Comparison of ENCODE assay signal across 9 mouse cellular contexts in the genomic region with DNA sequence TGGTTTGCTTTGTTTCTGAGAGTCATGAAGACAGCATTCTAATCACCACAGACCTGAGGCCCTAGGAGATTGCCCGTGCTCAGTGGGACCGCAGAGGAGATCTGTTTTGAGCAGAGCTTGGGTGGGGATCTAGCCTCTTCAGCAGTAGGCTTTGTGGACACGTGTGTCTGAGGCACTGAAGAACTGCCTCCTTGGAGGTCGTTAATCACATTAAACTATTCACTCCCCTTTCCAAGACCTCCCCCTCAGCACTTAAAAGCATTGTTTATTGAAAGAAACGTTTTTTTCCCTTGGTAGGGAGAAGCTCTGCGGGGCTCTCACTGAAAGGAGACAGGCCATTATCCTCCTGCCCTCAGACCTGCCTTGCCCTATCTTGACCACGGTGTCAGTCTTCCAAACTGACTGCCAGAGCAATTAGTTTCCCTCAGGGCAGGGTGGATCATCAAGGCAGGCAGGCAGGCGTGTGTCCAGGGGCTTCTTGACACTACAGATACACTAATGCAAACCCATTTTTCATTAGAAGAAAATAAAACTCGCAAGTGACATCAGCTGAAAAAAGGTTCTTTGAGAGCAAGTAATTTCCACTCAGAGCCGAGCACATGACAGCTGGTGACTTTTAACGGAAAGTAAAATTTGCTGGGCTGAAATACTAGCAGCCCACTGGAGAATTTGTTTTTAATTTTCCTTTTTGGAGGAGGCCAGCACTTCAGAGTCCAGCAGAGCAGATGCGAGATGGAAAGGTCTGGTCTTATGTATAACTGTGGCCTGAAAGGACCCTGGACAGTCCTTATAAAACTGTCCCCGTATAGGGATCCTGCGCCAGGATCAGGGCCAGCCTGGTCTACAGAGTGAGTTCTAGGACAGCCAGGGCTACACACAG. TPM values are rescaled to one million over a fixed set of nuclear protein-coding genes. Genes with fewer than 3 reads are reported as not detected.
A peak's percentile ranks its signal among the peaks of the same experiment; 100 is the strongest.
DNase-seq lines count a peak whose midpoint lies in the region; ATAC-seq and TF ChIP-seq lines count a peak whose summit lies in the region.
"Had no signal": no experiment of that assay in that cellular context is flagged by ENCODE, and none has a peak within 500 bp of the region (broad histone marks: within the 10 kb centered on the region; RNA-seq: fewer than 3 reads in every experiment).

No protein-coding gene starts in this region.

- WGBS in forebrain, embryonic 11.5 days = 30% methylated on average over 14 of the region's 14 CpGs
- WGBS in forebrain, embryonic 13.5 days = 27% methylated on average over 14 of the region's 14 CpGs
- 28% methylated on average over 14 of the region's 14 CpGs for WGBS in midbrain, embryonic 10.5 days
- 31% methylated on average over 14 of the region's 14 CpGs for WGBS in midbrain, postnatal 0 days
- WGBS in limb, embryonic 13.5 days = 17% methylated on average over 14 of the region's 14 CpGs

- no peaks in the 10 kb centered on the region for H3K27me3 ChIP-seq in forebrain, embryonic 11.5 days (ENCODE audit: control insufficient read depth, insufficient read depth, low read length)
- no peaks in the 10 kb centered on the region; the same call in 1 of the 2 replicates for H3K27me3 ChIP-seq in forebrain, embryonic 13.5 days
- H3K27me3 ChIP-seq in midbrain, embryonic 10.5 days (ENCODE audit: low read depth, poor library complexity, severe bottlenecking) = peaks cover 85% of the 10 kb centered on the region
- H3K27me3 ChIP-seq in midbrain, postnatal 0 days (ENCODE audit: insufficient read depth, low read length) = no peaks in the 10 kb centered on the region
- no peaks in the 10 kb centered on the region for H3K27me3 ChIP-seq in limb, embryonic 13.5 days
- H3K27me3 ChIP-seq: liver, embryonic 15.5 days had no signal

- no peak for TF ChIP-seq CTCF in midbrain, postnatal 0 days (IDR thresholded peaks at IDR 0.05)

- no peak overlapping the region for H3K4me2 ChIP-seq in forebrain, embryonic 11.5 days (ENCODE audit: low read depth, low read length, severe bottlenecking)
- no peak overlapping the region for H3K4me2 ChIP-seq in forebrain, embryonic 13.5 days
- H3K4me2 ChIP-seq in midbrain, postnatal 0 days (ENCODE audit: low read depth, low read length, poor library complexity, severe bottlenecking) = no peak overlapping the region
- 0 out of 2 replicates have a peak overlapping the region, but pooled peaks have one; percentile 17 for H3K4me2 ChIP-seq in limb, embryonic 13.5 days (replicated peaks)
- H3K4me2 ChIP-seq: liver, embryonic 15.5 days had no signal

- H3K9ac ChIP-seq in forebrain, embryonic 11.5 days (ENCODE audit: low read length) = no peak overlapping the region
- H3K9ac ChIP-seq in forebrain, embryonic 13.5 days = no peak overlapping the region
- H3K9ac ChIP-seq in midbrain, postnatal 0 days (replicated peaks; ENCODE audit: low read length, poor library complexity, severe bottlenecking) = no peak overlapping the region
- no peak overlapping the region for H3K9ac ChIP-seq in limb, embryonic 13.5 days
- H3K9ac ChIP-seq: liver, embryonic 15.5 days had no signal

- no peaks in the 10 kb centered on the region for H3K9me3 ChIP-seq in forebrain, embryonic 11.5 days (ENCODE audit: control insufficient read depth, low read length)
- H3K9me3 ChIP-seq in forebrain, embryonic 13.5 days (replicated peaks) = no peaks in the 10 kb centered on the region
- no peaks in the 10 kb centered on the region for H3K9me3 ChIP-seq in midbrain, embryonic 10.5 days (replicated peaks)
- no peaks in the 10 kb centered on the region for H3K9me3 ChIP-seq in midbrain, postnatal 0 days (ENCODE audit: low read length)
- H3K9me3 ChIP-seq in limb, embryonic 13.5 days = no peaks in the 10 kb centered on the region
- H3K9me3 ChIP-seq: liver, embryonic 15.5 days had no signal

- no peak for DNase-seq in forebrain, embryonic 11.5 days (ENCODE audit: low spot score)
- DNase-seq in midbrain, embryonic 10.5 days (ENCODE audit: low spot score) = peak; percentile 51
- no peak for DNase-seq in midbrain, postnatal 0 days (ENCODE audit: low spot score)
- DNase-seq in yolk sac, embryonic 10.5 days (ENCODE audit: low spot score) = peak; percentile 38
- DNase-seq in cerebellum, adult 9-10 months = no peak

- H3K27ac ChIP-seq in forebrain, embryonic 11.5 days (ENCODE audit: low read depth, low read length) = peak overlapping the region; percentile 8; the same call in 1 of the 2 replicates
- no peak overlapping the region for H3K27ac ChIP-seq in forebrain, embryonic 13.5 days
- H3K27ac ChIP-seq in midbrain, embryonic 10.5 days (replicated peaks) = peak overlapping the region; percentile 69
- no peak overlapping the region for H3K27ac ChIP-seq in midbrain, postnatal 0 days (ENCODE audit: low read depth, low read length)
- peak overlapping the region; percentile 95 for H3K27ac ChIP-seq in limb, embryonic 13.5 days
- H3K27ac ChIP-seq: liver, embryonic 15.5 days had no signal

- H3K36me3 ChIP-seq in forebrain, embryonic 11.5 days (ENCODE audit: control insufficient read depth, insufficient read depth, low read length) = no peaks in the 10 kb centered on the region
- no peaks in the 10 kb centered on the region for H3K36me3 ChIP-seq in forebrain, embryonic 13.5 days (ENCODE audit: poor library complexity, severe bottlenecking)
- no peaks in the 10 kb centered on the region for H3K36me3 ChIP-seq in midbrain, embryonic 10.5 days
- no peaks in the 10 kb centered on the region for H3K36me3 ChIP-seq in midbrain, postnatal 0 days (ENCODE audit: insufficient read depth, low read length)
- H3K36me3 ChIP-seq in limb, embryonic 13.5 days = no peaks in the 10 kb centered on the region
- H3K36me3 ChIP-seq: liver, embryonic 15.5 days had no signal

- no peak overlapping the region for H3K4me3 ChIP-seq in forebrain, embryonic 11.5 days (ENCODE audit: low read depth, low read length)
- H3K4me3 ChIP-seq in forebrain, embryonic 13.5 days = no peak overlapping the region
- H3K4me3 ChIP-seq in midbrain, embryonic 10.5 days = no peak overlapping the region
- no peak overlapping the region for H3K4me3 ChIP-seq in midbrain, postnatal 0 days (ENCODE audit: low read depth, low read length)
- no peak overlapping the region for H3K4me3 ChIP-seq in limb, embryonic 13.5 days
- H3K4me3 ChIP-seq: liver, embryonic 15.5 days had no signal

- peak; percentile 43; the same call in 1 of the 2 replicates for ATAC-seq in forebrain, embryonic 11.5 days (replicated peaks; ENCODE audit: low FRiP score)
- ATAC-seq in forebrain, embryonic 13.5 days = no peak
- ATAC-seq in midbrain, postnatal 0 days (ENCODE audit: low FRiP score) = no peak
- ATAC-seq in limb, embryonic 13.5 days (ENCODE audit: low FRiP score, low read depth) = no peak
- ATAC-seq in frontal cortex, adult (ENCODE audit: low TSS enrichment) = no peak

- H3K4me1 ChIP-seq in forebrain, embryonic 11.5 days (replicated peaks; ENCODE audit: control insufficient read depth, insufficient read depth, low read length) = peaks cover 27% of the 10 kb centered on the region
- H3K4me1 ChIP-seq in forebrain, embryonic 13.5 days = peaks cover 39% of the 10 kb centered on the region
- peaks cover 86% of the 10 kb centered on the region for H3K4me1 ChIP-seq in midbrain, embryonic 10.5 days
- peaks cover 8% of the 10 kb centered on the region; the same call in 1 of the 2 replicates for H3K4me1 ChIP-seq in midbrain, postnatal 0 days (ENCODE audit: insufficient read depth, low read length)
- peaks cover 72% of the 10 kb centered on the region for H3K4me1 ChIP-seq in limb, embryonic 13.5 days
- H3K4me1 ChIP-seq: liver, embryonic 15.5 days had no signal

RNA-seq across cellular contexts. Expression of a gene that starts 56.2 kb away (rescaled TPM):
- polyA plus RNA-seq in forebrain, embryonic 11.5 days (2014; fragmentation: Nextera tagmentation; extraction: Ambion mirVana) = 1.3 and 1.6 TPM in 2 replicates
- 1.2 and 1.3 TPM in 2 replicates for polyA plus RNA-seq in forebrain, embryonic 13.5 days (2015; fragmentation: Nextera tagmentation; extraction: Ambion mirVana)
- polyA plus RNA-seq in midbrain, embryonic 10.5 days (2016; fragmentation: Nextera tagmentation; extraction: Ambion mirVana) = 1.0 and 1.3 TPM in 2 replicates
- 0.47 TPM in 1 of 2 replicates, not detected in the other for total RNA-seq in midbrain, postnatal 0 days (2014; rRNA removed)
- 0.25 and 0.27 TPM in 2 replicates for polyA plus RNA-seq in midbrain, postnatal 0 days (2015; fragmentation: Nextera tagmentation; extraction: Ambion mirVana)
- polyA plus RNA-seq in limb, embryonic 13.5 days (2015; fragmentation: Nextera tagmentation; extraction: Ambion mirVana) = 60.4 and 66.1 TPM in 2 replicates

Comparison
In these comparisons a context has a peak if more than half of its experiments do, and no peak if none do; other contexts are left out.
1. DNase-seq: peak in midbrain, embryonic 10.5 days (single experiment) and yolk sac, embryonic 10.5 days (single experiment); none in forebrain, embryonic 11.5 days (single experiment), midbrain, postnatal 0 days (single experiment) and cerebellum, adult 9-10 months (single experiment).
2. H3K27ac ChIP-seq: peak in forebrain, embryonic 11.5 days (single experiment), midbrain, embryonic 10.5 days (single experiment) and limb, embryonic 13.5 days (single experiment); none in forebrain, embryonic 13.5 days (single experiment) and midbrain, postnatal 0 days (single experiment).
3. RNA of a gene that starts 56.2 kb away (polyA plus RNA-seq): 60.4 to 66.1 TPM in limb, embryonic 13.5 days; 1.3 to 1.6 TPM in forebrain, embryonic 11.5 days, 1.0 to 1.3 TPM in midbrain, embryonic 10.5 days, 1.2 to 1.3 TPM in forebrain, embryonic 13.5 days and 0.25 to 0.27 TPM in midbrain, postnatal 0 days; every median in the first group is over 10 times any median in the second.